Mouse (Mus musculus) mature B cell (primary cell): ENCODE results near the gene Smim27.
"Not testable (repeated sequence)": the region's sequence is repeated elsewhere in the genome, so short reads cannot be mapped to it uniquely, and the experiment has no call there.

Source experiments
- in situ Hi-C: fragments of 300-500 bp; cut with MboI; formaldehyde crosslinking; loops from 2 replicates; pipeline ENCODE4 v1.14.3; 2019

The Smim27 gene

GRCm38 (mm10) chr4:40254385-40255103 lies 14.8 kb upstream of the Smim27 start:
- in situ Hi-C loops, result no loop called here

- in situ Hi-C loops, result no loop called here
Observed at GRCm38 (mm10) chr4:40264321-40264720, 5.1 kb upstream of the Smim27 start.

GRCm38 (mm10) chr4:40267681-40268080 lies 1.7 kb upstream of the Smim27 start:
- in situ Hi-C loops, result no loop called here

DNA sequence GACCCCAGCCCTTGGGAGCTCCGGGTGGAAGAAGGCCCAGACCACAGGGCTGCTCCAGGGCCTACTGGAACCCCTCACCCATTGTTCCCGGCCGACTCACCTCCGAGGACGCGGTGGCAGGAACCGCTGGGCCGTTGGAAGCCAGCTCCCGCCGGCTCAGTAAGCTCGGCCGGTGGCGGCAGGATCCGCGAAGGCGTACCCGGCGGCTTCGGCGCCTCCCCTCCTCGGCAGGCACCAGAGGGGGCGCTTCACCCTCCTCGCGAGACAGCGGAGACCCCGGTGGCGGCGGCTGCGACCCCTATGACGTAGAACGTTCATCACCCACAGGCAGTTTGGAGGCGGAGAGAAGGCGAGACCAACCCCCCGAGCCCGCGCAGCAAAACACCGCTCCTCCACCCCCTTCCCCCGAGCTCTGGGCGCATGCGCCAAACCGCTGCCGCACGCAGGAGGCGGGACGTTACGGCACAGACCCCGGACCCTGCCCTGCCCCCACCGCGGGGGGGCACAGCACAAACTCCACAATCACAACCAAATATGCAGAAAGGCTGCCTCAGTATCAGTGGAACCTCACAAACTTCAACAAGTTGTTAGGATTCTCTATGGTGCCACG lies 1.1 kb upstream of the Smim27 start:
- in situ Hi-C loops, result no loop called here

GRCm38 (mm10) chr4:40268835-40269234 lies 544 bp upstream of the Smim27 start:
- in situ Hi-C loops, result no loop called here

DNA sequence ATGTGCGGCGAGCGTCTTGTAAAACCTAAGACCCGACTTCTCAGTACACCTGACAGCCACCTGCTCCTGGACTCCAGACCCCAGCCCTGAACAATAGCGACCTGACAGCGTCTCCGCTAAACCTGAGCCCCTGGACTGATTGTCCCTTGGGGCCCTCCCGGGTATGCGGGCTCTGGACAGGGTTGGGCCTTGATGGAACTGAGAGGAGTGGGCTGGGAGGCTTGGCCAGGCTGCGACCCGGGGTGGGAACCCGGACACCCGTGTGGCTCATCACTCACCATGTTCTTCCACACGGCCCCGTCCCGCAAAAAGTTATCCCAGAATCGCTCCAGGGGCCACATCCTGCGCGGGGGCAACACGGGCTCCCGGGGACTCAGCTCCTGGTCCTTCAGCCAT lies 9.5 kb downstream of the Smim27 start:
- in situ Hi-C loops, result no loop called here

DNA sequence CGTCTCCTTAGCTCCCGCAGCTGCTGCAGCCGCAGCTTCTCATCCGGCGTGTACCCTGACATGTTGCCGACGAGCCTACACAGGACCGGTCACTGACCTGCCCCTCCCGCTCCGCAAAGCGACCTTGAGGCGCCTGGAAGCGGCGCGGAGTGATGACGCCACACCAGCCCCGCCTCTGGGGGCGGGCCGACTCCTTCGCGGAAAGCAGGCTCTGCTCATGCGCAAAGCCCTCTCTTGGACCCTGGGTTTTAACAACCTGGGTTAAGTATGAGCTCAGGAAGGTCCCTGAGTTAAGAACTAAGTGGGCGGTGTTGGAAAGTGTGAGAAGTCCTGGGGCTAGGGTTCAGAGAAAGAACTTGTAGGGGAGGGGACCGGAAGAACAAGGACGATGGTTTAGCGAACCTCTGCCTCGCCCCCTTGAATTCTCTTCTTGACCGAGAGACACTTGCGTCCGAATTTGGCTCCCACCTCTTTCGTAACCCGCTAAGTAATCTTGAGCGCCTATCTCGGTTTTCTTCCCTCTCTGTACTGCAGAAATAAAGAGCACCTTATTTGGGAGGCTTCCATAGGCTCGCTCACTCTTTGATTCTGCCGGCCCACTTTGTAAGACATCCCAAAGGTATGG lies 10.0 kb downstream of the Smim27 start, which contains the start of gene Ndufb6:
Ndufb6 (minus strand) TSS at position 146 of the 625 bp plus-strand sequence.
- in situ Hi-C loops, result no loop called here

GRCm38 (mm10) chr4:40285582-40285981 lies 16.2 kb downstream of the Smim27 start:
- in situ Hi-C loops, result loop anchor here (10.0 kb wide), 1 partner anchor 389 kb away; no protein-coding TSS in a partner anchor

DNA sequence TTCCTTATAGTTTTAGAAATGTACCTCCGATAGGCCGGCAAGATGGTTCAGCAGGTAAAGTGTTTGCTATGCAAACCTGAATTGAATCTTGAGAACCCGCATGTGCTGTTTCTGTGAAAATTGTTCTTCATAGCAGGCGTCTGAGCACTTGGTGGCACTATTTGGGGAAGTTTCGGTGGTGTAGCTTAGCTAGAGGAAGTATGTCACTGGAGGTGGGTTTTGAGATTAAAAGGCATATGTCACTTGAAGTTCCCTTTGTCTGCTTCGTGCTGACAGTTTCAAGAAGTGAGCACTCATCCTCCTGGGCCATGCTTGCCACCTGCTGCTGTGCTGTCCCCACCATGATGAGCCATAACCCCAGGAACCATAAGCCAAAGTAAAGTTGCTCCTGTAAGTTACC lies 18.0 kb downstream of the Smim27 start:
- in situ Hi-C loops, result loop anchor here (10.0 kb wide), 1 partner anchor 387 kb away; no protein-coding TSS in a partner anchor

- in situ Hi-C loops, result loop anchor here (10.0 kb wide), 1 partner anchor 386 kb away; no protein-coding TSS in a partner anchor
Observed at GRCm38 (mm10) chr4:40289046-40289445, 19.7 kb downstream of the Smim27 start.

GRCm38 (mm10) chr4:40291511-40291910 lies 22.1 kb downstream of the Smim27 start:
- in situ Hi-C loops, result not testable (repeated sequence)

GRCm38 (mm10) chr4:40299169-40299568 lies 29.8 kb downstream of the Smim27 start:
- in situ Hi-C loops, result no loop called here

GRCm38 (mm10) chr4:40301076-40301789 lies 31.9 kb downstream of the Smim27 start:
- in situ Hi-C loops, result no loop called here

- in situ Hi-C loops, result no loop called here
Observed at GRCm38 (mm10) chr4:40302445-40303125, 33.2 kb downstream of the Smim27 start.

- in situ Hi-C loops, result no loop called here
Observed at GRCm38 (mm10) chr4:40309682-40310081, 40.3 kb downstream of the Smim27 start.

GRCm38 (mm10) chr4:40310796-40311383 lies 41.5 kb downstream of the Smim27 start:
- in situ Hi-C loops, result no loop called here

DNA sequence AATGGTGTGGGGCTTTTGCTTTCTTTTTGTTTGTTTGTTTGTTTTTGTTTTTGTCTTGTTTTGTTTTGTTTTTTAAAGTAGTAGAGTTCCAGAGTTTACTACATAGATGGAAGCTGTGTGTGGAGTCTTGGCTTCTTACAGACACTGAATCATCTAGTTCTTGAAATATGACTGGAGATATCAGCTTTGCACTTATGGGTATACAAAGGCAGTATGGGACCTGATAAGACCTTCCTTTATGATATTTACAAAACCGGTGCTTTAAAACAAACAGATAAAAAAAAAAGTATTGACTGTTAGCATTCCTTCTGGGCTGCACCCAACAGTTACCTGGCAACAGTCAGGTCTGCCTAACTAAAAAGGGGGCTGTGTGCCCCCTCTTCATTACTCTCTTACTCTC lies 42.8 kb downstream of the Smim27 start:
- in situ Hi-C loops, result no loop called here

DNA sequence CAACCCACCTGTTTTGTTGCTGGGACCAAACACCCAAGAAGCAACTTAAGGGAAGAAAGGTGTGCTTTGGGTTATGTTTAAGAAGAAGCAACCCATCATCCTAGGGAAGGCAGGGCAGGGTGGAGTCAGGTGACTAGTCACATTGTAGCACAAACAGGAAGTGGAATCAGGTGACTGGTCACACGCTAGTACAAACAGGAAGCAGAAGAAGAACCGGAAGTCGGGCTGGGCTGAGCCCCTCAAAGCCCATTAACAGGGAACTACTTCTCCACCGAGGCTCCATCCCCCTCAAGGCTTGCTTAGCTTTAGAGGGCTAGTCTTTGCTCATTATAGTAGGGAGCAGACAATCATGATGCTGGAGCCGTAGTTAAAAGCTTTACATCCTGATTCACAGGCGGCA lies 43.6 kb downstream of the Smim27 start:
- in situ Hi-C loops, result no loop called here

- in situ Hi-C loops, result no loop called here
Observed at GRCm38 (mm10) chr4:40317404-40317803, 48.0 kb downstream of the Smim27 start.
